ENCODE assay signal across 35 mouse cellular contexts in the genomic region with DNA sequence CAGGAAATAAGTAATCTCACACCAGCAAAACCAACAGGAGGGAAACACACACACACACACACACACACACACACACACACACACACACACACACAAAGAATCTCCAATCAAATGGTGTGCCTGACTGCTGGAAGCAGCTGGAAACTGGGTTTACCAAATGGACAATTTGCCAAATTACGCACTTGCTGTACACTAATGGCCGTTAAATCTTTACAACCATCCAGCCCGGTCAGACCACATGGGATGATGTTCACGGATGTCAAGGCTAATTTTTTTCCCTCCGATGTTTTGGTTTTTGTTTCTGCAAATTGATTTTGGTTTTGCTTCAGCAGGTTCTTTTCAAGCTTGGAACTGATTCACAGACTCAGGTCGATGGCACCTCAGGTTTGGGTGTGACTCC.
"Had no signal": no experiment of that assay in that cellular context is flagged by ENCODE, and none has a peak within 500 bp of the region (broad histone marks: within the 10 kb centered on the region; RNA-seq: fewer than 3 reads in every experiment).

No protein-coding gene starts in this region.

- H3K27ac ChIP-seq: heart, embryonic 10.5 days; heart, embryonic 13.5 days; heart, embryonic 15.5 days; hindbrain, embryonic 10.5 days; hindbrain, embryonic 12.5 days; hindbrain, embryonic 13.5 days; hindbrain, embryonic 14.5 days; hindbrain, embryonic 15.5 days; hindbrain, postnatal 0 days; intestine, embryonic 15.5 days; kidney, embryonic 15.5 days; kidney, postnatal 0 days; layer of hippocampus, adult 2 months had no signal

- H3K4me3 ChIP-seq: heart, embryonic 10.5 days; heart, embryonic 12.5 days; heart, embryonic 13.5 days; heart, embryonic 15.5 days; hindbrain, embryonic 10.5 days; hindbrain, embryonic 12.5 days; hindbrain, embryonic 13.5 days; hindbrain, embryonic 15.5 days; intestine, embryonic 15.5 days; kidney, embryonic 15.5 days; layer of hippocampus, adult 2 months had no signal

- H3K36me3 ChIP-seq: heart, embryonic 10.5 days; heart, embryonic 12.5 days; heart, embryonic 13.5 days; heart, embryonic 15.5 days; hindbrain, embryonic 10.5 days; hindbrain, embryonic 12.5 days; hindbrain, embryonic 15.5 days; intestine, embryonic 15.5 days; kidney, embryonic 15.5 days had no signal

- DNase-seq: heart, postnatal 10 days; heart, postnatal 14 days; heart, postnatal 36 days; heart, postnatal 4 days; kidney, adult 11 months; kidney, adult 18-20 months; kidney, adult 2 months; kidney, adult 8-10 months; kidney, adult 9 months; kidney, postnatal 10 days; kidney, postnatal 14 days; kidney, postnatal 25 days; kidney, postnatal 36 days; kidney, postnatal 4 days; layer of hippocampus, adult 9-11 months; layer of hippocampus, postnatal 36 days had no signal

- H3K27me3 ChIP-seq: heart, embryonic 12.5 days; heart, embryonic 13.5 days; heart, embryonic 15.5 days; hindbrain, embryonic 12.5 days; hindbrain, embryonic 13.5 days; hindbrain, embryonic 15.5 days; intestine, embryonic 15.5 days; kidney, embryonic 15.5 days had no signal

- H3K9me3 ChIP-seq: heart, embryonic 10.5 days; heart, embryonic 12.5 days; heart, embryonic 13.5 days; heart, embryonic 15.5 days; hindbrain, embryonic 10.5 days; hindbrain, embryonic 12.5 days; hindbrain, embryonic 13.5 days; hindbrain, embryonic 15.5 days; intestine, embryonic 15.5 days had no signal

- ATAC-seq: hindbrain, embryonic 16.5 days; hindbrain, postnatal 0 days; inflammation-experienced regulatory T-cells, adult 6 months; intestine, embryonic 15.5 days; intestine, embryonic 16.5 days; intestine, postnatal 0 days had no signal

- H3K9ac ChIP-seq: heart, embryonic 12.5 days; heart, embryonic 13.5 days; heart, embryonic 15.5 days; hindbrain, embryonic 12.5 days; hindbrain, embryonic 13.5 days; hindbrain, embryonic 14.5 days; hindbrain, embryonic 15.5 days; intestine, embryonic 15.5 days; kidney, embryonic 15.5 days had no signal

- H3K4me2 ChIP-seq: heart, embryonic 11.5 days; heart, embryonic 12.5 days; heart, embryonic 13.5 days; heart, embryonic 15.5 days; hindbrain, embryonic 12.5 days; hindbrain, embryonic 13.5 days; hindbrain, embryonic 14.5 days; hindbrain, embryonic 15.5 days; intestine, embryonic 15.5 days; kidney, embryonic 15.5 days had no signal

- H3K4me1 ChIP-seq: hindbrain, embryonic 10.5 days; hindbrain, embryonic 13.5 days; hindbrain, embryonic 15.5 days had no signal
